Mouse (Mus musculus) thymus, adult 2 months (tissue): ENCODE measurements at regions not wholly inside any gene's neighbourhood (a gene's known extent, or its start where the extent isn't known, plus 50 kb on each side); places are given as distances from the start of the nearest gene placed in this dataset.

Source experiments
- CTCF ChIP-seq: fragments of 200-500 bp; IDR thresholded peaks from 2 replicates; pipeline ENCODE4 v1.5.1; 2012; ENCODE audit warnings: mild to moderate bottlenecking, control low read depth, low read length, moderate library complexity, borderline replicate concordance; ENCODE audit not compliant: control insufficient read depth, poor library complexity, insufficient read depth; ENCODE audit errors: extremely low read depth
- POLR2A ChIP-seq: fragments of 200-500 bp; IDR thresholded peaks from 2 replicates; pipeline ENCODE4 v1.6.1; 2012; ENCODE audit warnings: mild to moderate bottlenecking, low read length, control low read depth, moderate library complexity; ENCODE audit not compliant: control insufficient read depth, poor library complexity, insufficient read depth; ENCODE audit errors: extremely low read depth

- TF ChIP-seq CTCF (no peak), POLR2A (no peak)
Measured at GRCm38 (mm10) chr10:117429459-117430183, 49.8 kb upstream of the Cpsf6 start.
